Mouse (Mus musculus) ES-E14 (cell line): ENCODE measurements around the gene Apopt1.

ENCODE experiments used
- MAFK ChIP-seq: IDR thresholded peaks from 2 replicates; pipeline ENCODE4 v1.6.1; 2014; ENCODE audit warnings: mild to moderate bottlenecking, low read depth, low read length, inconsistent platforms; ENCODE audit not compliant: insufficient read depth
- ZNF384 ChIP-seq: IDR thresholded peaks from 2 replicates; pipeline ENCODE4 v1.6.1; 2012; ENCODE audit warnings: low read depth, low read length, inconsistent platforms

DNA sequence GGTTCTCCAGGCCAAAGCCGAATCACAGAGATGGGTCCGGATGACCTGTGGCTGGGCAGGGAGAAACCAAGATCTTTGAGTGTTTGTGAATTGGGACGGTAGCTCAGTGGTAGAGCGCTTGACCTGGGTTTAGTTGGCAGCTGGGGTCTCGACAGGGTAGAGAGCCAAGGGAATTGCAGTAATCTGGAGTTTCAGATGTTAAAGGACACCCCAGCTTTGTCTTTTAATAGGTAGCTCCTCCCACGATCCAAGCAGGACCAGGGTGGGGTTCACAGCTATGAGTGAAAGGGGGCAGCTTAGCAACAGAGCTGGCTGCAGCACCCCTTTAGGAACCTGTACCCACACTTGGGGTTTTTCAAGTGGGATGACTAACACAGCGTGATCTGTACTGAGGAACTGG, 34.4 kb downstream of the Apopt1 start:
- TF ChIP-seq MAFK (no peak), ZNF384 (no peak)
